Mouse (Mus musculus) NIH3T3 (cell line): Measurements from ENCODE around the gene Ear1.
"Not testable (repeated sequence)": the region's sequence is repeated elsewhere in the genome, so short reads cannot be mapped to it uniquely, and the experiment has no call there.

ENCODE experiments used
- DNase-seq: peaks from one replicate; pipeline ENCODE4 v3.0.0-alpha.2; 2012; ENCODE audit warnings: low read depth

Gene Ear1

DNA sequence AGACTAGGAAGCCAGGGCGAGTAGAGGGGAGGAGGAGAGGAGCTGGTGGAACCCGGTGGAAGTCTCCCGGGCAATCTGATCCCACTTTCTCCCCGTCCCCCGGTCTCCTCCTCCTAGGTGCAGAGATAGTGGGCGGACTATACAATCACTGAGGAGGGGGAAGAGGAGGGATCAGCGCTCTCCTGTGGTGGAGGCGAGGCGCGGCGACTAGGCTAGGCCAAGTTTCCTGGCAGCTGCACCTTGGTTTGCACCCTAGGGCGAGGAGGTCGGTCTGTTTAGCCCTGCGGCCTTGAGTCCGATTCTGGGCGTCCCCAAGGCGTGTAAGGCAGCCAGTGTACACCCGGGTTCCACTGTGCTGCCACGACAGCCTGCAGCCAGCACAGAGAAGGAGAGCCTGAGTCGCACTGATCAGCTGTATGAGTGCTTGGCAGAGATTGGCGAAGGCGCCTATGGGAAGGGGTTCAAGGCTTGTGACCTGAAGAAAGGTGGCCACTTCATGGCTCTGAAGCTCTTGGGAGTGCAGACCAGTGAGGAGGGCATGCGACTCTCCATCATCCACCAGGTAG, 78.3 kb downstream of the Ear1 start:
- not testable (repeated sequence) for DNase-seq

DNA sequence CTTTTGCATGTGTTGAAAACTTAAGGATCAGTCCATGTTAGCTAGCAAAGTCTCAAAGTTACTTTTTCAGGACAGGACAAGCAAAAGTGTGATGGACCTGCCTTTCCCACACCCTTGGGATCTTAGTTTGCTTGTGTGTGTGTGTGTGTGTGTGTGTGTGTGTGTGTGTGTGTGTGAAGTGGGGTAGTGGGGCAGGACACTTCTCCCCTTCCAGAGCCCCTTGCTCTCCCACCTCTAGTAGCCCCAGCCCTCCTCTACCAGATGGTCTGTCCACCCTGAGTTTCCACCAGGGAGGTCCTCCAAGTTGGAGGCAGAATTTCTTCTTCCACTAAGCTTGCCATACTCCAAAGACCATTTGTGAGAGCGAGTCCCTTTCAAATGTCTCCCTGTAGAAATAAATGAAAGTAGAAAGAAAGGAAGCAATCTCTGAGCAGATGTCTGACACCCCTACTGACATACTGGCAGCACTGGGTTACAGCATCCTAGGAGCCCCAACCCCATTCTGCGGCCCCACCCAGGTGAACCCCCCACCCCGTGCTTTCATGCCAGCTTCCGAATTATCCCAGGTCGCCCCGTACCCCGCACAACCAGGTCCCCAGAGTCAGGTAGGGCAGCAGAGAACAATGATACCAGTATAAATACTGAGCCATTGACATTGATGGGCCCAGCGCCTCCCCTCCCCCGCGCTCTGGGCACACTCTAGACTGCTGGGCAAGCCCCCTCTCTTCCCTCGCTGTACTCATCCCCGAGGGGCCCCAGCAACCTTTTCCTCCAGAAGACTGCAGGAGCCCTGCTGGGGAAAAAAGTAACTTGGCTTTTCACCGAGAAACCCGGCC, 79.0 kb downstream of the Ear1 start:
- no peak for DNase-seq

DNA sequence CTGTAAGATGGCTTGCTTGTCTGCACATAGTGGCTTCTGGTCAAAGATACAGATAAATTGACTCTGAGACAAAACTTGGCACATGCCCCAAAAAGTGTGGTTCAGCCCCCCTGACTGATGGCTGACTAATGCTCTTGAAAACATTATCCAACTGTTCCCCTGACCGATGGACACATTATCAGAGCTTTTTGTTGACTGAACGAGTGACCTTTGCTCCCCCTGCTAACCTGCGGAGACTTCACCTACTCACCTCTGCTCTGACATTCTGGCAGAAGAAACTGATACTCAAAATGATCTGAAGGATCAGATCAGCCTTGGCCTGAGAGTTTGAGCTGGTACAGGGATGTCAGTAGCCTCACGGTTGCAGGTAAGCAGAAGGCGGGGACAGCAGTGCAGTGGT, 81.5 kb downstream of the Ear1 start:
- not testable (repeated sequence) for DNase-seq

DNA sequence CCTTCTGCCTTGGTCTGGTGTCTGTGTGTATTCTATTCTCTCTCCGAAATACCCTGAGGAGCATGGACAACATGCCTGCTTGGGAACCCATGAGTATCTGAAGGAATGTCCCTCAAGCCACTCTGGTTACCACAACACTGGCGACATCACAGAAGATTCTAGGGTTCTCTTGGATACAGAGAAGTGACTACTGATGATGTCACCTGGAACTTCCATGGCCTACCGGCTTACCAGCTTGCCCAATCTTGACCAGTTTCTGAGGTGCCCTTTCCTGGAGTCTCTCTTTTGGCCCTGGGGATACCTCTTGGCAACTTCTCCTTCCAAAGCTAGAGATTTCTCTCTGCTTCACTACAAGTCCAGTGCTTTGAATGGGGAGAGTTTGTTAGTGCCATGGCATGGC, 90.7 kb downstream of the Ear1 start, which contains the start of gene Gm8180:
Gene Gm8180, minus strand, starts transcription at position 101 of the 400 bp plus-strand sequence.
- DNase-seq: not testable (repeated sequence)
